Mouse (Mus musculus): Measurements from ENCODE around the gene Dennd4a. TPM values are rescaled to one million over a fixed set of nuclear protein-coding genes. Genes with fewer than 3 reads are reported as not detected.

Dennd4a gene
- total RNA-seq, 2 experiments from 2014 or later, result 37.1 to 37.5 TPM

- intact Hi-C loops (cut with DNase I), result no loop called here
- no peak for DNase-seq
Measured at GRCm38 (mm10) chr9:64951161-64951657, 140.1 kb downstream of the Dennd4a start, which contains the start of gene Slc24a1. Gene Slc24a1, minus strand, starts transcription at chr9:64951607.

- DNase-seq, result no peak
- intact Hi-C loops (cut with DNase I), result no loop called here
Measured at GRCm38 (mm10) chr9:64952055-64952454, 140.9 kb downstream of the Dennd4a start.

- DNase-seq, result no peak
- intact Hi-C loops (cut with DNase I), result no loop called here
Measured at GRCm38 (mm10) chr9:64953190-64953589, 142.1 kb downstream of the Dennd4a start.

- intact Hi-C loops (cut with DNase I), result no loop called here
Measured at GRCm38 (mm10) chr9:64956337-64956736, 145.2 kb downstream of the Dennd4a start.

GRCm38 (mm10) chr9:64957276-64957675 lies 146.1 kb downstream of the Dennd4a start:
- intact Hi-C loops (cut with DNase I), result no loop called here
- no peak for DNase-seq

More at GRCm38 (mm10) chr9:64956337-64956736, 145.2 kb downstream of the Dennd4a start:
- DNase-seq, result peak; percentile 28

- peak; percentile 97 for DNase-seq
- intact Hi-C loops (cut with DNase I), result no loop called here
Measured at GRCm38 (mm10) chr9:64960117-64960977, 149.2 kb downstream of the Dennd4a start, which contains the start of gene Ints14. Gene Ints14, plus strand, starts transcription at chr9:64960905.

GRCm38 (mm10) chr9:64960978-64961320 lies 149.8 kb downstream of the Dennd4a start:
- intact Hi-C loops (cut with DNase I), result no loop called here
- DNase-seq, result no peak

Other genes starting within 250 kb of the Dennd4a start
- gene Rab11a, start 73.6 kb upstream of the Dennd4a start, total RNA-seq (2021), result 100 to 1,000 TPM; 424 to 443 TPM
- under 1 TPM; 0.14 to 0.26 TPM for gene Slc24a1, start 140.3 kb downstream of the Dennd4a start, total RNA-seq (2021)
- 10 to 100 TPM; 22.1 to 24.2 TPM for gene Ints14, start 149.6 kb downstream of the Dennd4a start, total RNA-seq (2021)
- gene Hacd3, start 210.4 kb downstream of the Dennd4a start, total RNA-seq (2021), result 100 to 1,000 TPM; 130 to 140 TPM
- gene Dpp8, start 221.1 kb downstream of the Dennd4a start, total RNA-seq (2021), result 100 to 1,000 TPM; 115 to 116 TPM